Mouse (Mus musculus): ENCODE measurements around the gene Adad2. TPM values are rescaled to one million over a fixed set of nuclear protein-coding genes. Genes with fewer than 3 reads are reported as not detected.

The Adad2 gene
- polyA plus RNA-seq, 1 experiment from 2014 or later = 0.09 TPM

DNA sequence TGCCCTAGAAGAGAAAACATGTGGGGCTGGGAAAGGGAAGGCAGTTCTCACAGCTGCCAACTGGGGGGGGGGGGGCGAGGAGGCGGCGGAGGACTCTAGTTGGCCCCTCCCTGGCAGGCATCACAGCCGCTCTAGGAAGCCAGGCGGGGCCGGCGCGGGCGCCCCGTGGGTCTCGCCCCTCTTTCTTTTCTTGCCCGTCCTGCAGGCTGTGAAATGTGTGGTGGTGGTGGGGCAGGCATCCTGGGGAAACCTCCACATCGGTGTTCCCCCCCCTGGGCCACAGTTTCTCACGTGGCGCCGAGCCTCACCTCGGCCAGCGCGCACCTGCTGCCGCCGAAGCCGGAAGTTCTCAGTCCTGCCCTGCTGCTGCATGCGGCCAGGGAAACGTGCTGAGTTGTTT, 26.6 kb upstream of the Adad2 start:
- no peaks in the 10 kb centered on the region for H3K36me3 ChIP-seq (replicated peaks)
- H3K9ac ChIP-seq = peak overlapping the region; percentile 29; the same call in 1 of the 2 replicates
- no peaks in the 10 kb centered on the region for H3K9me3 ChIP-seq
- 20% methylated on average over 16 of the region's 24 CpGs for WGBS
- no peak for ATAC-seq (ENCODE audit: low FRiP score)
- H3K27me3 ChIP-seq = peaks cover 4% of the 10 kb centered on the region; the same call in 1 of the 2 replicates
- no peak overlapping the region for H3K27ac ChIP-seq
- H3K4me3 ChIP-seq (replicated peaks) = peak overlapping the region; percentile 36
- H3K4me2 ChIP-seq = peak overlapping the region; percentile 54
- peaks cover 4% of the 10 kb centered on the region; the same call in 1 of the 2 replicates for H3K4me1 ChIP-seq

DNA sequence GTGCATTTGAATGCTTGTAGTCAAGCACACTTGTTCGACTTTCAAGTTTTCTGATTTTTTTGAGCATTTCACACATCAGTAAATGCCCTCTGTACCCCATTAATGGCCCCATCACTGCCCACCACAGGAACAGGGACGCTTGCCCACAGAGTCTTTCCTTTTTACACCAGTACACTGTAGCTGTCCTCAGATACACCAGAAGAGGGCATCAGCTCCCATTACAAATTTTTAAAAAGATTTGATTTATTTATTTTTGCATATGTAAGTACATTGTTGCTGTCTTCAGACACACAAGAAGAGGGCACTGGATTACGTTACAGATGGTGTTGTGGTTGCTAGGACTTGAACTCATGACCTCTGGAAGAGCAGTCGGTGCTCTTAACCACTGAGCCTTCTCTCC, 24.2 kb upstream of the Adad2 start:
- no peak for ATAC-seq (ENCODE audit: low FRiP score)
- H3K4me1 ChIP-seq = peaks cover 4% of the 10 kb centered on the region; the same call in 1 of the 2 replicates
- no peak overlapping the region for H3K27ac ChIP-seq
- peaks cover 4% of the 10 kb centered on the region; the same call in 1 of the 2 replicates for H3K27me3 ChIP-seq
- no peaks in the 10 kb centered on the region for H3K9me3 ChIP-seq
- H3K9ac ChIP-seq = no peak overlapping the region
- H3K4me2 ChIP-seq = no peak overlapping the region
- no peak overlapping the region for H3K4me3 ChIP-seq (replicated peaks)
- no peaks in the 10 kb centered on the region for H3K36me3 ChIP-seq (replicated peaks)
- WGBS = 73% methylated on average over 4 of the region's 4 CpGs

DNA sequence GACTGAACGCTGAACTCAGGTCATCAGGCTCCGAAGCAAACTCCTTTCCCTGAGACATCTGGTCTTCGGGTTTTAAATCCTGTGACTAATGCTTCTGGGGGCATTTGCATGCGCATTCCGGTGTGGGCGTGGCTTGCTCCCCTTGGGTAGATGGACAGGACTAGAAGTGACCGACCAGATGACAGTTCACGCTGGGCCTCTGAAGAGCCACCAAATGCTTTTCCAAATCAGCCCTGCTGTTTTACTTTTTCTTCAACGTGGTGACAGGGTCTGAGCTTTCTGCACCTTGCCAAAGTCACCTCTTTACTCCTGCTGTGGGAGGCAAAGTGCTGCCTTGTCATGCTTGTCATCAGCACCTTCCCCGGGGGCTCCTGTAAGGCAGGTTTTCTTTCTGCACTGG, 23.7 kb upstream of the Adad2 start:
- Histone ChIP-seq H3K9me3 (no peaks in the 10 kb centered on the region), H3K27ac (no peak overlapping the region), H3K4me3 (replicated peaks) (no peak overlapping the region), H3K4me1 (peaks cover 4% of the 10 kb centered on the region; the same call in 1 of the 2 replicates), H3K9ac (no peak overlapping the region), H3K4me2 (no peak overlapping the region), H3K27me3 (peaks cover 4% of the 10 kb centered on the region; the same call in 1 of the 2 replicates), H3K36me3 (replicated peaks) (no peaks in the 10 kb centered on the region)
- ATAC-seq (ENCODE audit: low FRiP score) = no peak
- 31% methylated on average over 10 of the region's 10 CpGs for WGBS

DNA sequence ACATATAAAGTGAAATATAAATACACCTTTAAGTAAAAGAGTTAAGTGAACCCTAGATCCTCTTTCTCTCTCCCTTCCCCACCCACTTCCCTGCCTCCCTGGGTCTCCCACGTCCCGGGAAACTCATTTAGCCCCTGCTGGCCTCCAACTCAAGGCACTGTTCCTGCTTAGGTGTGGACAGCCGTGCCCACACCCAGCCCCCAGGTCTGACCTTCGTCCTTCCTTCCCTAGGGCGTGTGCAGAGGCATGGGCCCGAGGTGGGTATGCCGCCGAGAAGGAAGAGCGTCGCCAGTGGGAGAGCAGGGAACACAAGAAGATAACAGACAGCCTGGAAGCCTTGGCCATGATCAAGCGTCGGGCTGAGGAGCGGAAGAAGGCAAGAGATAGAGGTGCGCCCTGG, 22.2 kb upstream of the Adad2 start:
- Histone ChIP-seq H3K4me2 (no peak overlapping the region), H3K9ac (no peak overlapping the region), H3K27ac (no peak overlapping the region), H3K9me3 (no peaks in the 10 kb centered on the region), H3K4me3 (replicated peaks) (no peak overlapping the region), H3K27me3 (peaks cover 4% of the 10 kb centered on the region; the same call in 1 of the 2 replicates), H3K4me1 (peaks cover 10% of the 10 kb centered on the region), H3K36me3 (replicated peaks) (no peaks in the 10 kb centered on the region)
- WGBS = 85% methylated on average over 14 of the region's 14 CpGs
- no peak for ATAC-seq (ENCODE audit: low FRiP score)

DNA sequence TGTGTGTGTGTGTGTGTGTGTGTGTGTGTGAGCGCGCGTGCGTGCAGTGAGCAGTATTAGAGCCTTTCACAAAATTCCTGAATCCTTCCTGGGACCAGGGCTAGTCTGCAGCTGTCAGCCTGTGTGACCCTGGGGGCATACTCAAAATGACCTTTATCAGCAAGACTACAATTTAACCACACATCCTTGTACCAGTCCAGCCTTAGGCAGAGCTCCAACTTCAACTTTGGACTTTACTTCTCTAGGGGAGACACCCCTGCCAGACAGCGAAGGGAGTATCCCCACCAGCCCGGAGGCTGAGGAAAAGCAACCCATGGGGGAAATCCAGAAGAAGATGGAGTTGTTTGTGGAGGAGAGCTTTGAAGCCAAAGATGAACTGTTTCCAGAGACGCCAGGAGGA, 21.1 kb upstream of the Adad2 start:
- Histone ChIP-seq H3K9me3 (no peaks in the 10 kb centered on the region), H3K9ac (no peak overlapping the region), H3K27ac (no peak overlapping the region), H3K4me2 (no peak overlapping the region), H3K27me3 (no peaks in the 10 kb centered on the region), H3K4me3 (replicated peaks) (no peak overlapping the region), H3K36me3 (replicated peaks) (0 out of 2 replicates have a peak, but pooled peaks cover 1% of the 10 kb centered on the region), H3K4me1 (peaks cover 6% of the 10 kb centered on the region)
- ATAC-seq (ENCODE audit: low FRiP score) = no peak
- WGBS = 94% methylated on average over 7 of the region's 7 CpGs

DNA sequence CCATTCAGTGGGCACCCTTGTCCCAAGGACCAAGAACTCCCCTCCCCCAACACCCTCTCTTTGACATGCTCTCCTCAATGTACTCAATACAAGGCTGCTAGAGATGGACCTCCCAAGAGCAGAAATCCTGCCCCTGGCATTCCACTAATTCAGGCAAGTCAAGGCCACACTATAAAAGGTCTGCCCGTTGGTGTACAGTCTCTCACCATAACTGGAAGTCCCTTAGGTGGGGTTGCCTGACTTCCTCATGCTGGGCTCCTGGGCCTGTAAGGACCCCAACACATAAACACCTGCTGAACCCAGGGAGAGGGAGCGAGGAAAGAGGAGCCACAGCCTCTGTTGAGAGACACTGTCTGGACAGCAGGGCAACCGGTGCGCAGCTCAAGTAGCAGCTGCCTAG, 8.8 kb upstream of the Adad2 start:
- H3K4me3 ChIP-seq (replicated peaks) = peak overlapping the region; percentile 72; the same call in 1 of the 2 replicates
- no peaks in the 10 kb centered on the region for H3K27me3 ChIP-seq
- H3K9ac ChIP-seq = peak overlapping the region; percentile 77; the same call in 1 of the 2 replicates
- H3K27ac ChIP-seq = no peak overlapping the region
- H3K9me3 ChIP-seq = no peaks in the 10 kb centered on the region
- no peak for ATAC-seq (ENCODE audit: low FRiP score)
- H3K4me2 ChIP-seq = peak overlapping the region; percentile 86
- H3K4me1 ChIP-seq = peaks cover 12% of the 10 kb centered on the region
- peaks cover 42% of the 10 kb centered on the region for H3K36me3 ChIP-seq (replicated peaks)
- WGBS = 90% methylated on average over 4 of the region's 4 CpGs

DNA sequence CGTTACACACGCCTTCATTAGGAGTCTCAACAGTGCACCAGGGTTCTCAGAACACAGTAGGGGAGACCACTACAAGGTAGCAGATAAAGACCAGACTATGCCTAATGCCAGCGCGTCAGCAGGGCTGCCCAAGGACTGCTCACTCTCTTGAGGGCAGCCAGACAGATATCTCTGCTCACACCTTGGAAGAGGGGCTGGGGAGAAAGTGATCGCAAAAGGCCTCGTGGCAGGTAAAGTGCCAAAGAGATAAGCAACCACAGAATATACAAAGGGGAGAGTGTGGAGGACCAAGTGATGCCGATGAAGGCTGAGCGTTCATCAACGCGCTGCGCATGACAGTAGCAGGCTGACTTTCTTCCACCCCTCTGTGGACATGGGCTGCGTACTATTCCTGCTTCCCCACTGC, 8.1 kb upstream of the Adad2 start:
- Histone ChIP-seq H3K9me3 (no peaks in the 10 kb centered on the region), H3K9ac (peak overlapping the region; percentile 77), H3K36me3 (replicated peaks) (peaks cover 35% of the 10 kb centered on the region), H3K4me1 (peaks cover 12% of the 10 kb centered on the region), H3K27me3 (no peaks in the 10 kb centered on the region), H3K4me2 (peak overlapping the region; percentile 86), H3K27ac (no peak overlapping the region), H3K4me3 (replicated peaks) (peak overlapping the region; percentile 72)
- ATAC-seq (ENCODE audit: low FRiP score) = no peak
- 50% methylated on average over 12 of the region's 12 CpGs for WGBS

DNA sequence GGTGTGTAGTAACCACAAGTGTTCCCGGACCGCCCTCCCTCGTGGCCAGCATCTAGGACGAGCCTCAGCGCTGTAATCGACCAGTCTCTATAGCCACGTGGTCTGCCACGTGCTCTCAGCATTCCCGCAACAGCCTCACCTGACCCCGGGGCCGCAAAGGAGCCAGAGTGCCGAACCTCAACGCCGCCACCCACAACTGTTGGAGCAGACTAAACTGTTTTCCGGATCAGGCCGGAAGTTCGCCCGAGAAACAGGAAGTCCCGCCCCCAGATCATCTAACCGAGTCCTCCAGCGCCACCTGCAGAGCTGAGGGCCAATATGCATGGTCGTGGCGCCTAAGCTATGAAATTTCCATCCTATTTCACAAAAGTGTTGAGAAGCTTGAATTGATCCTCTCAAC, 7.6 kb upstream of the Adad2 start, which contains the start of gene Taf1c:
Taf1c (minus strand) TSS at position 227 of the 400 bp plus-strand sequence.
- ATAC-seq (ENCODE audit: low FRiP score) = peak; percentile 89
- Histone ChIP-seq H3K36me3 (replicated peaks) (peaks cover 29% of the 10 kb centered on the region), H3K9me3 (no peaks in the 10 kb centered on the region), H3K4me1 (peaks cover 12% of the 10 kb centered on the region), H3K4me3 (replicated peaks) (peak within 1 kb of the TSS; percentile 72), H3K4me2 (peak within 1 kb of the TSS; percentile 86), H3K27me3 (no peaks in the 10 kb centered on the region), H3K9ac (peak within 1 kb of the TSS; percentile 77), H3K27ac (no peak within 1 kb of the TSS)
- WGBS = under 1% methylated on average over 23 of the region's 23 CpGs

DNA sequence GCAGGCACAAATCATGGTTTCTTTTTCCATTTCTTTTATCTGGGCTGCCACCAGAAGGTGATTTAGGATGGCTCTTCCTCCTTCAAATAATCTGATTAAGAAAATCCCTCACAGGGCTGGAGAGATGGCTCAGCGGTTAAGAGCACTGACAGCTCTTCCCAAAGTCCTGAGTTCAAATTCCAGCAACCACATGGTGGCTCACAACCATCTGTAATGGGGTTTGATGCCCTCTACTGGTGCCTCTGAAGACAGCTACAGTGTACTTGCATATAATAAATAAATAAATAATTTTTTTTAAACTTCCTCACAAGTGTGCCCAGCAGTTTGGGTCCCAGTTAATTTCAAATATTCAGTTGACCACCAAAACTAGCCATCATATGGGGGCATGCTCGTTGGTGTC, 6.3 kb upstream of the Adad2 start:
- Histone ChIP-seq H3K36me3 (replicated peaks) (peaks cover 17% of the 10 kb centered on the region), H3K9ac (no peak overlapping the region), H3K4me1 (peaks cover 12% of the 10 kb centered on the region), H3K27ac (no peak overlapping the region), H3K9me3 (no peaks in the 10 kb centered on the region), H3K4me3 (replicated peaks) (no peak overlapping the region), H3K27me3 (no peaks in the 10 kb centered on the region), H3K4me2 (no peak overlapping the region)
- 86% methylated on average over 2 of the region's 2 CpGs for WGBS
- ATAC-seq (ENCODE audit: low FRiP score) = no peak

DNA sequence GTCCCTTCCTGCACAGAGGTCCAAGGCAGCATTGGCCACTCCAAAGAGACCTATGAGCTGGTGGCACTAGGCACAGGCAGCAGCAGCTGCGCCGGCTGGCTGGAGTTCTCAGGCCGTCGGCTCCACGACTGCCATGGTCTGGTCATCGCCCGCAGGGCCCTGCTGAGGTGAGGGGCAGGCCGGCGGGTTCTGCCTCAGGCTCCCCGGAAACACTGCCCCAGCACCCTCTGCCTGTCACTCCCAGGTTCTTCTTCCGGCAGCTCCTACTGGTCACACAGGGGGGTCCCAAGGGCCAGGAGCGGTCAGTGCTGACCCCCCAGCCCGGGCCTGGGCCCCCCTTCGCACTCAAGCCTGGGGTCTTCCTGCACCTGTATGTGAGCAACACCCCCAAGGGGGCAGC, 2.5 kb downstream of the Adad2 start:
- Histone ChIP-seq H3K27me3 (peaks cover 4% of the 10 kb centered on the region; the same call in 1 of the 2 replicates), H3K4me3 (replicated peaks) (no peak overlapping the region), H3K9ac (no peak overlapping the region), H3K4me1 (no peaks in the 10 kb centered on the region), H3K4me2 (no peak overlapping the region), H3K9me3 (no peaks in the 10 kb centered on the region), H3K36me3 (replicated peaks) (no peaks in the 10 kb centered on the region), H3K27ac (no peak overlapping the region)
- ATAC-seq (ENCODE audit: low FRiP score) = no peak
- WGBS = 75% methylated on average over 14 of the region's 14 CpGs

DNA sequence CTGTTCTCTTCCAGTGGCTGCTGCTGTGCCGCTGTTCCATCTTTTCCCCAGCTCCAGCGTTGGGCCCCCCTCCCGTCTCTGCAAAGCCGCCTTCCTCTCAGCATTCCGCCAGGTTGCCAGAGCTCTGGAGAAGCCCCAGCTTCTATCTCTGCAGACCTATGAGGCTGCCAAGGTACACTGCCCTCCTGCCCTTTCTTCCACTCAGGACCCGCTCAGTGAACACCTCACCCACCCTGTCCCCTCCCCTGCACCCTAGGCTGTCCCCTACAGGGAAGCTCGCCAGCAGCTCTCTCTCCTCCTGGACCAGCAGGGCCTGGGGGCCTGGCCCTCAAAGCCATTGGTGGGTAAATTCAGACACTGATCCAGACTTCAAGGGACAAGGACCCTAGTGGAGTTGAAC, 3.8 kb downstream of the Adad2 start:
- WGBS = 68% methylated on average over 7 of the region's 7 CpGs

DNA sequence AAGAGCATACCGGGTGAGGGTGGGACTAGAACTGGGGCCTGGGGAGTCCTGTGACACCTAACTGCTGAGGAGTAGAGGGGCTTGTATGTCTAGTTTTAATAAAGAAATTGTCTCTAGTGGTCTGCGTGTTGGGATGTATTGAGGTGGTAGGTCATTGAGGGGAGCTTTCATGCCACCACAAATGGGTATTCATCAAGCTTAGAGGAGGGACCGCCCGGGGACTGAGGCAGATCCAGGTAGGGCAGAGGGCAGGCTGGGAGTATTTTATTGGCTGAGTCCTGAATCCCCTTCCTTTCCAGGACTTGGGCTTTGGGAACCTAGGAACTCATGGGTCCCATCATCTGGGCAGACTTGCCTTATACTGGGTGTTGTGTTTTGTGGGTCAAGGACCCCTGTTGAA, 4.3 kb downstream of the Adad2 start:
- no peaks in the 10 kb centered on the region for H3K36me3 ChIP-seq (replicated peaks)
- no peak overlapping the region for H3K4me3 ChIP-seq (replicated peaks)
- peaks cover 4% of the 10 kb centered on the region; the same call in 1 of the 2 replicates for H3K27me3 ChIP-seq
- H3K4me1 ChIP-seq = no peaks in the 10 kb centered on the region
- no peak for ATAC-seq (ENCODE audit: low FRiP score)
- H3K4me2 ChIP-seq = no peak overlapping the region
- WGBS = 88% methylated on average over 4 of the region's 4 CpGs
- H3K9me3 ChIP-seq = no peaks in the 10 kb centered on the region
- no peak overlapping the region for H3K9ac ChIP-seq
- no peak overlapping the region for H3K27ac ChIP-seq

More for the DNA sequence above, 3.8 kb downstream of the Adad2 start:
- H3K27me3 ChIP-seq = peaks cover 4% of the 10 kb centered on the region; the same call in 1 of the 2 replicates
- H3K4me2 ChIP-seq = no peak overlapping the region
- H3K4me3 ChIP-seq (replicated peaks) = no peak overlapping the region
- no peaks in the 10 kb centered on the region for H3K4me1 ChIP-seq
- no peak overlapping the region for H3K9ac ChIP-seq
- ATAC-seq (ENCODE audit: low FRiP score) = no peak
- no peaks in the 10 kb centered on the region for H3K36me3 ChIP-seq (replicated peaks)
- H3K9me3 ChIP-seq = no peaks in the 10 kb centered on the region
- H3K27ac ChIP-seq = no peak overlapping the region

DNA sequence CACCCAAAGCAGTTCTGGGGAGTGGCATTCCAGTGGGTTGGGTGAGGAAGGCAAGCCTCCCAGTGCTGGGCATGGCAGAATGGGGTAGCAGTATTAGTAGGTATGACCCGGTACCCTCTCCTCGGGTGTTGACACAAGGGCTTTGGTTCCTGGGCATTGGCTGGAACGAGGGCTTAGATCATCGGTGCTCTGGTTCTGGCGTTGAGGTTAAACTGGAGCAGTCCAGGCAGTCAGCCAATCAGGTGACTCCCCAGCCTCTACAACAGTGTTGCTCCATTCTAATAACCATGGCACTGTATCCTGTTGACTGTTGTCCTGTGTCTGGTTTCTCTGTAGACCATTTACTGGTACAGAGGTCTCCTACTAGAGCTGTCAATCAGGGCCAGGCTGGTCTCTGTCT, 5.0 kb downstream of the Adad2 start:
- H3K27ac ChIP-seq = no peak overlapping the region
- no peaks in the 10 kb centered on the region for H3K36me3 ChIP-seq (replicated peaks)
- H3K9me3 ChIP-seq = no peaks in the 10 kb centered on the region
- no peak overlapping the region for H3K4me2 ChIP-seq
- no peaks in the 10 kb centered on the region for H3K4me1 ChIP-seq
- ATAC-seq (ENCODE audit: low FRiP score) = no peak
- H3K27me3 ChIP-seq = peaks cover 4% of the 10 kb centered on the region; the same call in 1 of the 2 replicates
- 91% methylated on average over 5 of the region's 5 CpGs for WGBS
- H3K4me3 ChIP-seq (replicated peaks) = no peak overlapping the region
- no peak overlapping the region for H3K9ac ChIP-seq

Data from forebrain, embryonic 12.5 days (tissue).